Mouse (Mus musculus): ENCODE results near the gene Urgcp.

GRCm38 (mm10) chr11:5785732-5786131 is 23.6 kb upstream of the Urgcp start:
- no peak for TF ChIP-seq POLR2A (IDR thresholded peaks at IDR 0.05; ENCODE audit: low read depth, low read length)
- no peak for TF ChIP-seq CTCF (conservative IDR thresholded peaks at IDR 0.05; ENCODE audit: insufficient read depth, insufficient read length, low read depth, low read length)

Data from kidney, adult 2 months (tissue).